Mouse (Mus musculus) cerebellum, postnatal 10 days (tissue): ENCODE measurements at regions not wholly inside any gene's neighbourhood (a gene's known extent, or its start where the extent isn't known, plus 50 kb on each side); places are given as distances from the start of the nearest gene placed in this dataset.

Source experiments
- DNase-seq, 2 experiments: peaks; one replicate each; pipeline ENCODE4 v3.0.0; 2021; ENCODE audit warnings: mixed read lengths in 2 of 2

GRCm38 (mm10) chr14:79852683-79853082, 81.6 kb upstream of the Pcdh8 start:
- no peak for DNase-seq

- no peak for DNase-seq
Observed at GRCm38 (mm10) chr14:79851795-79852194, 80.7 kb upstream of the Pcdh8 start.

GRCm38 (mm10) chr14:79851231-79851630, 80.1 kb upstream of the Pcdh8 start:
- peak; percentile 79 to 82 for DNase-seq

- DNase-seq, result no peak
Observed at GRCm38 (mm10) chr14:79849617-79850435, 78.7 kb upstream of the Pcdh8 start.

GRCm38 (mm10) chr14:79848116-79848515, 77.0 kb upstream of the Pcdh8 start:
- no peak for DNase-seq

GRCm38 (mm10) chr14:79844306-79844705, 73.2 kb upstream of the Pcdh8 start:
- DNase-seq, result peak; percentile 21 to 50

- peak; percentile 77 to 81 for DNase-seq
Observed at GRCm38 (mm10) chr14:79843135-79843550, 72.0 kb upstream of the Pcdh8 start.

GRCm38 (mm10) chr14:79842734-79843133, 71.6 kb upstream of the Pcdh8 start:
- DNase-seq, result peak; percentile 54 to 65

- DNase-seq, result no peak
Observed at GRCm38 (mm10) chr14:79837101-79837500, 66.0 kb upstream of the Pcdh8 start.

- no peak for DNase-seq
Observed at GRCm38 (mm10) chr14:79836186-79836585, 65.1 kb upstream of the Pcdh8 start.

- peak in 1 of 2 experiments; percentile 15 for DNase-seq
Observed at GRCm38 (mm10) chr14:79824670-79825446, 53.7 kb upstream of the Pcdh8 start.

- DNase-seq, result peak in 1 of 2 experiments; percentile 8
Observed at GRCm38 (mm10) chr14:79822453-79823117, 51.5 kb upstream of the Pcdh8 start.

GRCm38 (mm10) chr14:79822011-79822435, 50.9 kb upstream of the Pcdh8 start:
- peak; percentile 18 to 23 for DNase-seq

GRCm38 (mm10) chr14:79821352-79822010, 50.4 kb upstream of the Pcdh8 start:
- no peak for DNase-seq
